Mouse (Mus musculus) ES-Bruce4 (cell line): ENCODE results near the gene Adgrg5. TPM values are rescaled to one million over a fixed set of nuclear protein-coding genes. Genes with fewer than 3 reads are reported as not detected.

Source experiments
- H3K27ac ChIP-seq: 2 replicates; pipeline ENCODE4 v1.5.1; 2012; ENCODE audit warnings: low read length, inconsistent platforms; ENCODE audit not compliant: insufficient read depth
- H3K27me3 ChIP-seq: 2 replicates; pipeline ENCODE4 v1.6.1; 2012; ENCODE audit warnings: mild to moderate bottlenecking, low read length, inconsistent platforms; ENCODE audit not compliant: control insufficient read depth, poor library complexity, insufficient read depth, severe bottlenecking
- H3K36me3 ChIP-seq: 2 replicates; pipeline ENCODE4 v1.6.1; 2012; ENCODE audit warnings: inconsistent platforms, mild to moderate bottlenecking, low read length, moderate library complexity; ENCODE audit not compliant: control insufficient read depth, poor library complexity, insufficient read depth, severe bottlenecking
- H3K4me1 ChIP-seq: one replicate; pipeline ENCODE4 v1.8.1; 2011; ENCODE audit warnings: low read length; ENCODE audit not compliant: control insufficient read depth, insufficient read depth
- H3K4me3 ChIP-seq: 2 replicates; pipeline ENCODE4 v1.5.1; 2011; ENCODE audit warnings: low read depth, mild to moderate bottlenecking, low read length
- H3K9ac ChIP-seq: 2 replicates; pipeline ENCODE4 v1.6.1; 2012; ENCODE audit warnings: low read depth, mild to moderate bottlenecking, inconsistent platforms; ENCODE audit not compliant: poor library complexity, severe bottlenecking
- H3K9me3 ChIP-seq: replicated peaks from 2 replicates; pipeline ENCODE4 v1.6.1; 2012; ENCODE audit warnings: mild to moderate bottlenecking, low read length, inconsistent platforms; ENCODE audit not compliant: control insufficient read depth, poor library complexity, insufficient read depth, severe bottlenecking
- CTCF ChIP-seq: IDR thresholded peaks from one replicate; pipeline ENCODE4 v1.8.1; 2011; ENCODE audit warnings: low read depth, low read length
- EP300 ChIP-seq: IDR thresholded peaks from 2 replicates; pipeline ENCODE4 v1.6.1; 2011; ENCODE audit warnings: low read depth, low read length; ENCODE audit not compliant: insufficient read depth
- POLR2A ChIP-seq: IDR thresholded peaks from one replicate; pipeline ENCODE4 v1.8.1; 2011; ENCODE audit warnings: low read length; ENCODE audit not compliant: insufficient read depth
- polyA plus RNA-seq: library from polyadenylated mRNA; stranded (reverse); fragments of >200 nt; gene quantifications from 2 replicates; pipeline ENCODE4 v1.2.4, GENCODE M21; 2011; ENCODE audit warnings: low read depth; ENCODE audit not compliant: missing spikeins, insufficient read depth, insufficient read length

Adgrg5 gene
- polyA plus RNA-seq, 1 experiment, result 1.0 TPM

DNA sequence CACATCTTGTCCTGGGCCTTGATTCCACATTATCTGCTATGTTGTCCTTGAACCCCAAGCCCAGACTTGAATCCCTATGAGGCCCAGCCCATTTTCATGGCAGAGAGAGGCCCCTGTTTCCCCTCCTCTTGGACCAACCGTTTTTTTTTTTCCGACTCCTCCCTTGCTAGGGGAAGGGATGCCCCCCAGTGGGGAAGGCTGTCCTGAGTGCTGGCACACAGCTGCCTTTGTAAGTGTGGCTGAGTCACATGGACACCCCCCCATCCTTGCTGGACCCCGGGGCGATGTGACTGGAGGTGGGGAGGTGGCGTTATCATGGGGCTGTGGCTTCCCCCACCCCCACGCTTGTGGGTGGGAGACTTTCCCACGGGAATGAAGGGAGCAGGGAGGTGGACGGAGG is 57.5 kb downstream of the Adgrg5 start:
- no peak overlapping the region for H3K4me3 ChIP-seq
- TF ChIP-seq EP300 (no peak), POLR2A (no peak), CTCF (no peak)
- no peak overlapping the region for H3K27ac ChIP-seq
- H3K27me3 ChIP-seq, result no peaks in the 10 kb centered on the region
- H3K9me3 ChIP-seq, result no peaks in the 10 kb centered on the region; the same call in 1 of the 2 replicates
- H3K4me1 ChIP-seq, result no peaks in the 10 kb centered on the region
- no peak overlapping the region for H3K9ac ChIP-seq
- H3K36me3 ChIP-seq, result no peaks in the 10 kb centered on the region

- TF ChIP-seq EP300 (no peak), CTCF (no peak), POLR2A (no peak)
- H3K36me3 ChIP-seq, result no peaks in the 10 kb centered on the region
- no peak overlapping the region for H3K9ac ChIP-seq
- H3K4me1 ChIP-seq, result no peaks in the 10 kb centered on the region
- H3K4me3 ChIP-seq, result no peak overlapping the region
- no peak overlapping the region for H3K27ac ChIP-seq
- no peaks in the 10 kb centered on the region; the same call in 1 of the 2 replicates for H3K9me3 ChIP-seq
- H3K27me3 ChIP-seq, result no peaks in the 10 kb centered on the region
These were observed 58.4 kb downstream of the Adgrg5 start for GRCm38 (mm10) chr8:94981848-94982247.

- Histone ChIP-seq H3K4me3 (no peak overlapping the region), H3K36me3 (no peaks in the 10 kb centered on the region), H3K9ac (no peak overlapping the region), H3K4me1 (no peaks in the 10 kb centered on the region), H3K27me3 (no peaks in the 10 kb centered on the region), H3K27ac (no peak overlapping the region), H3K9me3 (no peaks in the 10 kb centered on the region; the same call in 1 of the 2 replicates)
- no peak for TF ChIP-seq EP300
- no peak for TF ChIP-seq POLR2A
- TF ChIP-seq CTCF, result no peak
These were observed 59.7 kb downstream of the Adgrg5 start for GRCm38 (mm10) chr8:94983146-94983545.

- Histone ChIP-seq H3K27ac (no peak overlapping the region), H3K4me1 (no peaks in the 10 kb centered on the region)
- TF ChIP-seq EP300 (no peak), CTCF (no peak), POLR2A (no peak)
These were observed 60.5 kb downstream of the Adgrg5 start for GRCm38 (mm10) chr8:94983881-94984516.

DNA sequence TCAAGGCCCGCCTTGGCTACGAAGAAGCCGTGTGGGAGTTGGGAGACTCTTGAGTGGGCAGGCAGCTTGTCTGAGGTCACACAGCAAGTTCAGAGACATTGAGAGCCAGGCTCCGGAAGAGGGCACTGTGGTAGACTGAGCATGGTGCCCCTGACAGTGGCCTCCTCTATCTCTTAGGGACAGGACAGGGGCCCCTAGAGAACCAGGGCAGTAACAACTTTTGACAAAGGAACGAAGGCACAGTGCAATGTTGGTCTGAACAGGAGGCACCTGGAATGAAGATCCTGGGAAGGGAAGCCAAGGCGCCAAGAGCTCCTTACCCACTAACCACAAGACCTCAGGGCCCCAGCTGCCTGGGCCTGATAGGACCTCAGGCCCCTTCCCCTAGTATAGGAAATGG is 61.5 kb downstream of the Adgrg5 start:
- no peak for TF ChIP-seq POLR2A
- TF ChIP-seq CTCF, result no peak
- H3K27ac ChIP-seq, result no peak overlapping the region
- no peaks in the 10 kb centered on the region for H3K4me1 ChIP-seq

More at GRCm38 (mm10) chr8:94983881-94984516, 60.5 kb downstream of the Adgrg5 start:
- no peak overlapping the region for H3K9ac ChIP-seq
- no peaks in the 10 kb centered on the region for H3K27me3 ChIP-seq
- no peaks in the 10 kb centered on the region for H3K36me3 ChIP-seq
- no peaks in the 10 kb centered on the region; the same call in 1 of the 2 replicates for H3K9me3 ChIP-seq
- no peak overlapping the region for H3K4me3 ChIP-seq

DNA sequence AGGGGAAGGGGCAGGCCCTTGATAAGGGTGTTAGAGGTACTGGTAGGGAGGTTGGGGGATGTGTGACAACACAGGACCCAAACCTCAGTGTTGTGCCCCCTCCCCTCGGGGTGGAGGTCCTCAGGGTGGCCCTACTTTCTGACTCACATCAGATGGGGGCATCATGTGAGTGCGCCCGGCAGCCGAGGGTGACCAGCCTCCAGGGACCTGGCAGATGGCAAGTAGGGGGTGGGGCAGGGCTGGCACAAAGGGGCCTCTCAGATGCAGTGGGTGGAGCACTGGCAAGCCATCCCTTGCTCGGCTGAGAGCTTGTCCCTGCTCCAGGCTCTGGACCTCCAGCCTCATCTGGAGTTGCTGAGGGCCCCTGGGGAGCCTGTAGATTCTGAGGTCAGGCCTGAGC is 63.2 kb downstream of the Adgrg5 start:
- Histone ChIP-seq H3K27ac (no peak overlapping the region), H3K27me3 (no peaks in the 10 kb centered on the region), H3K4me1 (peaks cover 2% of the 10 kb centered on the region), H3K9ac (no peak overlapping the region), H3K9me3 (no peaks in the 10 kb centered on the region; the same call in 1 of the 2 replicates), H3K36me3 (no peaks in the 10 kb centered on the region), H3K4me3 (no peak overlapping the region)
- no peak for TF ChIP-seq EP300
- no peak for TF ChIP-seq POLR2A

More for the DNA sequence above, 61.5 kb downstream of the Adgrg5 start:
- Histone ChIP-seq H3K27me3 (no peaks in the 10 kb centered on the region), H3K4me3 (no peak overlapping the region), H3K9me3 (no peaks in the 10 kb centered on the region; the same call in 1 of the 2 replicates), H3K36me3 (no peaks in the 10 kb centered on the region), H3K9ac (no peak overlapping the region)
